Mouse (Mus musculus) embryonic facial prominence, embryonic 13.5 days (tissue): ENCODE measurements around the gene Klrb1c. TPM values are rescaled to one million over a fixed set of nuclear protein-coding genes. Genes with fewer than 3 reads are reported as not detected.
"Not testable (repeated sequence)": the region's sequence is repeated elsewhere in the genome, so short reads cannot be mapped to it uniquely, and the experiment has no call there.

ENCODE experiments used
- ATAC-seq: fragments of 200-750 bp; cut with Nextera tagmentation; 2 replicates; pipeline ENCODE4 v1.8.0; 2017; ENCODE audit warnings: low read depth; ENCODE audit not compliant: insufficient number of reproducible peaks, insufficient read depth, low FRiP score, low TSS enrichment
- H3K27ac ChIP-seq: fragments of 300-500 bp; sonication (generic); 2 replicates; pipeline ENCODE4 v1.5.1; 2015; ENCODE audit warnings: moderate library complexity, mild to moderate bottlenecking, inconsistent platforms
- H3K27me3 ChIP-seq: fragments of 300-500 bp; sonication (generic); 2 replicates; pipeline ENCODE4 v1.6.1; 2015; ENCODE audit warnings: mild to moderate bottlenecking, inconsistent platforms
- H3K36me3 ChIP-seq: fragments of 300-500 bp; sonication (generic); 2 replicates; pipeline ENCODE4 v1.6.1; 2015; ENCODE audit warnings: mild to moderate bottlenecking, inconsistent platforms
- H3K4me1 ChIP-seq: fragments of 300-500 bp; sonication (generic); 2 replicates; pipeline ENCODE4 v1.6.1; 2015; ENCODE audit warnings: inconsistent platforms
- H3K4me2 ChIP-seq: fragments of 300-500 bp; sonication (generic); 2 replicates; pipeline ENCODE4 v1.6.1; 2015; ENCODE audit warnings: moderate library complexity, mild to moderate bottlenecking, inconsistent platforms
- H3K4me3 ChIP-seq: fragments of 300-500 bp; sonication (generic); 2 replicates; pipeline ENCODE4 v1.5.1; 2015; ENCODE audit warnings: mild to moderate bottlenecking, inconsistent platforms
- H3K9ac ChIP-seq: fragments of 300-500 bp; sonication (generic); 2 replicates; pipeline ENCODE4 v1.6.1; 2015; ENCODE audit warnings: mild to moderate bottlenecking, inconsistent platforms
- H3K9me3 ChIP-seq: fragments of 300-500 bp; sonication (generic); 2 replicates; pipeline ENCODE4 v1.6.1; 2016; ENCODE audit warnings: inconsistent platforms
- WGBS: fragments of 180-500 bp; shearing (Covaris S2); methylation state at CpG from one replicate; pipeline ENCODE4 v1.1.7; 2015; ENCODE audit warnings: mixed read lengths; 5-methylcytosine and 5-hydroxymethylcytosine counted together
- polyA plus RNA-seq: library from polyadenylated mRNA; unstranded; fragments of >200 nt; fragmentation: Nextera tagmentation; extraction: Ambion mirVana; gene quantifications from 2 replicates; pipeline ENCODE4 v1.2.1, GENCODE M21; 2015

Klrb1c gene
- polyA plus RNA-seq, 1 experiment from 2014 or later: not detected

DNA sequence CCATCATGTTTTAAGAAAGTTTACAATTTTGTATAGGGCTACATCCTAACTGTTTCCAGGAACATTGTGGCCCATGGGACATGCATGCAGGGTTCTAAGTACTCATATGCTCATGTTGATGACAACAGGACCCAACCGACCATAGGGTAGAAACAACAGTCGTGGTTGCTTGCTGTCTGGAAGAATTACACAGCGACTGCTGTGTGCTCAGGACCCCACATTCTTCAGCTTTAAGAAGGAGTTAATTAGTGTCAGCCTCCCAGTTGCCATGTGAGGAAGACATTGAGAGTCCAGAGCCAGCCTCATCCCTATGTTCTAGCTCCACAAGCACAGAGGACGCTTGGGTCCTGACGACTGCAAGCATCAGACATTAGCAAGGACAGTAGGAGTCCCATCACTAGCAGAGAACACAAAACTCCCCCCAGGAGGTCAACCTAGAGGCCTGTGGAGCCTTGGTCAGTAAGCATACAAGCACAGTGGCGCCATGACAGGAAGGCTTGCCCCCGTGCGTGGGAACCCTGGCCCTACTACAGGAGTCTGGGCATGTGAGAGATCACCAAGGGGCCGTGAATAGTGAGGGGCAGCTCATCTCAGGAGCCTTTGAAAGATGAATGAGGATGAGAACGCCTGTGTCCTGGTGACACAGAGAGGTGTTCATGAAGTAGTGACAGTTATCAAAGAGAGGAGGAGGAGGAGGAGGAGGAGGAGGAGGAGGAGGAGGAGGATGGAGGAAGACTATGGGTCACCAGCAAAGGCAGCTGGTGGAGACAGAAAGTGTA is 25.9 kb downstream of the Klrb1c start:
- H3K4me1 ChIP-seq, H3K27me3 ChIP-seq, H3K9me3 ChIP-seq, ATAC-seq, H3K36me3 ChIP-seq: not testable (repeated sequence)
- H3K4me2 ChIP-seq: peak overlapping the region; percentile 64
- peak overlapping the region; percentile 87 for H3K27ac ChIP-seq
- WGBS: 73% methylated on average over 10 of the region's 10 CpGs
- H3K9ac ChIP-seq: peak overlapping the region; percentile 73
- H3K4me3 ChIP-seq: peak overlapping the region; percentile 59

- Histone ChIP-seq H3K4me3 (peak overlapping the region; percentile 61), H3K4me2 (peak overlapping the region; percentile 58), H3K27me3 (no peaks in the 10 kb centered on the region), H3K9ac (peak overlapping the region; percentile 61), H3K4me1 (peaks cover 8% of the 10 kb centered on the region), H3K27ac (no peak overlapping the region; the same call in 1 of the 2 replicates), H3K36me3 (no peaks in the 10 kb centered on the region), H3K9me3 (no peaks in the 10 kb centered on the region)
- no peak for ATAC-seq
- WGBS: 40% methylated on average over 5 of the region's 5 CpGs
These were observed 27.9 kb downstream of the Klrb1c start for GRCm38 (mm10) chr6:128761144-128761540.

DNA sequence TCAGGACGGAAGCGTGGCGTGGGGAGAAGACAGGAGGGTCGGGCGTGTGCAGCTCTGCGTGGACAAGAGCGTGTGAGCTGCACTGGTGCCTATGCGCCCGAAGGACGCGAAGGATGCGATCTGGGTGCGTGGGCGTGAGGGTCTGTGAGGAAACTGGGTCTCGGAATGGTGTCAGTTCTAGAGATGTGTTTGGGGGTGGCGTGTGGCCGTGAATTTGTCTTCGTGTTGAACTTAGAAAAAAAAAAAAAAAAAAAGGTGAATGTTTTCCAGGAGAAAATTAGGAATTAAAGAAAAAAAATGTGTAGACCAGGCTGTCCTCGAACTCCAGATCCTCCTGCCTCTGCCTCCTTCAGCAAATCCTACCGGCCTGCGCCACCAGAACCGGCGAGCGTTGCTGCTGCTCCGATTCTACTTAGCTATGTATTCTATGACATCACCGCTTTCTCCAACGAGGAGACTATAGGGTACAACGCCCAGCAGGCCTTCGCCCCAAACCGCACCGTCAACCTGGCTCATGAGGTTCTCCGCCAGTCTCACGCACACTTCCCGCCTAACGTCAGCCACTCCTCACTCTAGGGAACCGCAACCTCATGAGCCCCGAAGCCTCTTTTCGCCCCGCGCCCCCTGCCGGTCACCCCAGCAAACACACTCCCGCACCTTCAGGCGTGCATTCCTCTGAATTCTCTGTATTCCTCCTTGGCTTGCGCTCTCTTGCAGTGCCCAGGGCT is 28.4 kb downstream of the Klrb1c start:
- H3K9me3 ChIP-seq, H3K27me3 ChIP-seq, H3K4me1 ChIP-seq, H3K36me3 ChIP-seq: not testable (repeated sequence)
- Histone ChIP-seq H3K4me2 (peak overlapping the region; percentile 58), H3K27ac (peak overlapping the region; percentile 85), H3K9ac (peak overlapping the region; percentile 75), H3K4me3 (peak overlapping the region; percentile 61)
- under 1% methylated on average over 44 of the region's 44 CpGs for WGBS
- peak; percentile 69 for ATAC-seq

DNA sequence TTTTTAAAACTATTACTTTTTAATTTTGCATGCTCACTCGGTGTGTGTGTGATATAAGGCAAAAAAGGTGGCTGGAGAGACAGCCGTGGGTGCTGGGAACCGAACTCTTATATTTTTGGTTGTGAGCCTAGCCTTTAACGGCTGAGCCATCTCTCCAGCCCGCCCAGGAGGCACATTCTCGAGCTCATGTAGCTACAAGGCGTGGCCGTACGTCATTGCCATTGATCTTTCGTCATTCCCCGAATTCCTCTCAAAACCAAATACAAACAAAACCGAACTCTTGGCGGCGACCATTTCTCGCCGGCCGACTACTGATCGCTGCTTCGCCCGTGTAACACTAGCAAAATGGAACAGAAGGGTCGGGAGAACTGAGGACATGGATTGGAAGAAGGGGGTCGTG is 29.0 kb downstream of the Klrb1c start:
- not testable (repeated sequence) for H3K4me1 ChIP-seq, H3K9me3 ChIP-seq, H3K36me3 ChIP-seq, H3K27me3 ChIP-seq
- ATAC-seq: peak; percentile 15; the same call in 1 of the 2 replicates
- H3K27ac ChIP-seq: peak overlapping the region; percentile 85
- WGBS: under 1% methylated on average over 22 of the region's 22 CpGs
- H3K4me3 ChIP-seq: peak overlapping the region; percentile 61
- H3K9ac ChIP-seq: peak overlapping the region; percentile 75
- H3K4me2 ChIP-seq: peak overlapping the region; percentile 41

DNA sequence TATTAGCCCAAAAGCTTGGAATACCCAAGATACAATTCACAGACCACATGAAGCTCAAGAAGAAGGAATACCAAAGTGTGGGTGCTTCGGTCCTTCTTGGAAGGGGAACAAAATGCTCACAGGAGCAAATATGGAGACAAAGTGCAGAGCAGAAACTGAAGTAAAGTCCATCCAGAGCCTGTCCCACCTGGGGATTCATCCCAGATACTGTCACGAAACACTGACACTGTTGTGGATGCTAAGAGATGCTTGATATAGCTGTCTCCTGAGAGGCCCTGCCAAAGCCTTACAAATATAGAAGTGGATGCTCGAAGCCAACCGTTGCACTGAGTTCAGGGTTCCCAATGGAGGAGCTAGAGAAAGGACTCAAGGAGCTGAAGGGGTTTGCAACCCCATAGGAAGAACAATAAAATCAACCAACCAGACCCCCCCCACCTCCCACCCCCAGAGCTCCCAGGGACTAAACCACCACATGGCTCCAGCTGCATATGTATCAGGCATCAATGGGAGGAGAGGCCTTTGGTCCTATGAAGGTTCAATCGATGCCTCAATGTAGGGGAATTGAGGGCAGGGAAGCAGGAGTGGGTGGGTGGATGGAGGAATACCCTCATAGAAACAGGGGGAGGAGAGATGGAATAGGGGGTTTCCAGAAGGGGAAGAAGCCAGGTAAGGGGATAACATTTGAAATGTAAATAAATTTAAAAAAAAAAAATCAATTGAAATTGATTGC is 29.6 kb downstream of the Klrb1c start:
- no peaks in the 10 kb centered on the region for H3K27me3 ChIP-seq
- H3K4me1 ChIP-seq: peaks cover 8% of the 10 kb centered on the region
- no peak overlapping the region for H3K9ac ChIP-seq
- H3K4me2 ChIP-seq: peak overlapping the region; percentile 41
- WGBS: 79% methylated on average over 5 of the region's 5 CpGs
- ATAC-seq: no peak
- peak overlapping the region; percentile 61 for H3K4me3 ChIP-seq
- no peaks in the 10 kb centered on the region for H3K36me3 ChIP-seq
- H3K27ac ChIP-seq: no peak overlapping the region
- no peaks in the 10 kb centered on the region for H3K9me3 ChIP-seq

DNA sequence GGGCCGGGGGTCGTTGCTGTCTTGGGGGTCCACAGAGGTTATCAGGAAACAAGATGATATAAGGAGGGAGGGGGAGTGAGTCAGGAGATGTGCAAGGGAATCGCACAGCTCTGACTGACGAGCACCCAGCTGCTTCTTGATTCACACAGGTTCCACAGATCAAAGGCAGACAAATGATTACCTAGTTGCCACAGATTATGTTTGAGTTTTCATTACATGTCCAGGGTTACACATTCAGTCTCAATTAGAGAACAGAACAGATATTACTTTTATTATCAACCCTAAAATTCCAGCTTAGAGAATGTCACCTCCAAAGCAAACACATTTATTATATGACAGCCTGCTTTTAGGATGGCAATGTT is 33.6 kb downstream of the Klrb1c start:
- not testable (repeated sequence) for H3K27me3 ChIP-seq, H3K4me1 ChIP-seq, ATAC-seq, H3K36me3 ChIP-seq, H3K4me2 ChIP-seq, H3K9me3 ChIP-seq, H3K27ac ChIP-seq, H3K9ac ChIP-seq, H3K4me3 ChIP-seq
- 59% methylated on average over 4 of the region's 4 CpGs for WGBS

- not testable (repeated sequence) for H3K36me3 ChIP-seq, H3K27ac ChIP-seq, H3K4me1 ChIP-seq, ATAC-seq, H3K4me3 ChIP-seq, H3K27me3 ChIP-seq, H3K9ac ChIP-seq, H3K9me3 ChIP-seq
- 82% methylated on average over 12 of the region's 12 CpGs for WGBS
- H3K4me2 ChIP-seq: peak overlapping the region; percentile 38
These were observed 34.1 kb downstream of the Klrb1c start for GRCm38 (mm10) chr6:128754748-128755401.

DNA sequence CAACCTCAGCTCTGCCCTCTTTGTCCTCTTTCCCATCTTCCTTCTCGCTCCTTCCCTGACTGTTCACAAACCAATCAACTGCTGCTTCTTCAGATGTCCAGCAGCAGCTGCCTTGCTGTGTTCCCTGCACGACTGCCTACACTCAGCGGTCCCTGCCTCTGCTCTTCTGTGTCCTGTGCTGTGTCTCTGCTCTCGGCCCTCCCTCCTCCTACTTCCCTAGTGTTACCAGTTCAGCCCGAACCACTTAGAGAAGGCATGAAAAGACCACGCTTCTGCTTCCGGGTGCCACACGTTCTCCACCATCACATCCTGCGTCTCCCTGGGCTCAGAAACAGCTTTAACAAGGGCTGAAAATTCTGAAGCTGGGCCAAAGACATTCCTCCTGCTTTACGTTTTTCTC is 34.8 kb downstream of the Klrb1c start:
- Histone ChIP-seq H3K27ac (peak overlapping the region; percentile 39; the same call in 1 of the 2 replicates), H3K9ac (peak overlapping the region; percentile 51; the same call in 1 of the 2 replicates), H3K4me2 (peak overlapping the region; percentile 38)
- H3K27me3 ChIP-seq, H3K36me3 ChIP-seq, H3K4me3 ChIP-seq, H3K4me1 ChIP-seq, H3K9me3 ChIP-seq: not testable (repeated sequence)
- WGBS: 37% methylated on average over 10 of the region's 10 CpGs
- 0 out of 2 replicates have a peak, but pooled peaks have one; percentile 59 for ATAC-seq

DNA sequence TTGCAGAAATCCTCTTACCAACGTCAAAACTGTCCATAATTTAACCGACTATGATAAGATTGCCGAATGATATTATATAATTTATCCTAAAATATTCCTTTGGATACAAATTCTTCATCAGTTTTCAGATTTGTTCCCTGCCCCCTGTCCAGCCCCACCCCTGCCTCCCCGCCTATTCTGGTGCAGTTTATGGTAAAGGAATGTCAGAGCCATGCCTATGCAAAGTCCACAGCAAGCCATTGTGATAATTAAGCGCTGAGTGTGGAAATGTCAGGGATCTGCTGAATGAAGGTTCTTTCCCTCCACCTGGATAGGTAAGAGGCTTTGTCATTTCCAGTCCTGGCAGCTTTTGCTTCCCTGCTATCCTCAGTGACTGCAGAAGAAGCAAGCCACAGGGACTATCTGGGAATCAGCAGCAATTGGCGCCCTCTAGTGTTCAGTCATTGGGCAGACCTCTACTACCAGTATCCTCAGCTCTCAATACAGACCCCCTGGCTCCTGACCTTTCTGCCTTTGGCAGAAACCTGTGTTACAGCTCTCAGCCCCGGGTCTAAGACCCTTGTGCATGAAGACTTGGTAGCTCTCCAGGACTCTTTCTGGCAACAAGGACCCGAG is 35.3 kb downstream of the Klrb1c start:
- not testable (repeated sequence) for H3K27me3 ChIP-seq, H3K9ac ChIP-seq, H3K27ac ChIP-seq, H3K4me3 ChIP-seq, H3K36me3 ChIP-seq, H3K9me3 ChIP-seq, H3K4me1 ChIP-seq
- WGBS: 37% methylated on average over 8 of the region's 8 CpGs
- H3K4me2 ChIP-seq: peak overlapping the region; percentile 38
- peak; percentile 84 for ATAC-seq

DNA sequence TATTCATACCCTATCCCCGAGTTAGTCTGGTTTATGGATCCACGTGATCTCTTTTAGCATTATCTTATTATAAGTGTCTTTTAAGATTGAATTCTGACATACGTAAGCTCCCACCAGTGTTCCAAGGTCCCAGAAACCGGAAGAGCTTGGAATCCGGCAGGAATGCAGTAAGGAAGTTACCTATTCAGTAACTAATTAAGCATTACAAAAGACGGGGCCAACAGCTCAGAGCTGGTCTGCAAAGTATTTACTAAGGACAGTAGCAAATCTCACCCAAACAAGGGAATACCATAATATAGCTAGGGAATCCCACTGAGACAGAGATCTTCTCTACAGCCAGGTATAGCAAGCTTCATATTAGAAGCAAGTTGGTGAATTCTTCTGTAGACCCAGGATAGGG is 42.0 kb downstream of the Klrb1c start:
- H3K36me3 ChIP-seq, H3K4me3 ChIP-seq, ATAC-seq, H3K27ac ChIP-seq, H3K9me3 ChIP-seq, H3K27me3 ChIP-seq, H3K4me1 ChIP-seq, H3K9ac ChIP-seq, H3K4me2 ChIP-seq: not testable (repeated sequence)
- WGBS: 72% methylated on average over 6 of the region's 6 CpGs

- no peaks in the 10 kb centered on the region for H3K9me3 ChIP-seq
- no peak overlapping the region for H3K27ac ChIP-seq
- WGBS: 87% methylated on average over 7 of the region's 7 CpGs
- H3K4me1 ChIP-seq: no peaks in the 10 kb centered on the region
- H3K36me3 ChIP-seq: no peaks in the 10 kb centered on the region
- no peak for ATAC-seq
- no peak overlapping the region for H3K9ac ChIP-seq
- no peak overlapping the region for H3K4me3 ChIP-seq
- H3K4me2 ChIP-seq: no peak overlapping the region
- no peaks in the 10 kb centered on the region for H3K27me3 ChIP-seq
These were observed 51.6 kb downstream of the Klrb1c start for GRCm38 (mm10) chr6:128737445-128737844.
